Mouse (Mus musculus) layer of hippocampus, adult 11-12 months (tissue): ENCODE results near the gene Gpr65.
A peak's percentile ranks its signal among the peaks of the same experiment; 100 is the strongest.

Experiments used
- DNase-seq: peaks from one replicate; pipeline ENCODE4 v3.0.0; 2022; ENCODE audit warnings: low spot score

The Gpr65 gene

DNA sequence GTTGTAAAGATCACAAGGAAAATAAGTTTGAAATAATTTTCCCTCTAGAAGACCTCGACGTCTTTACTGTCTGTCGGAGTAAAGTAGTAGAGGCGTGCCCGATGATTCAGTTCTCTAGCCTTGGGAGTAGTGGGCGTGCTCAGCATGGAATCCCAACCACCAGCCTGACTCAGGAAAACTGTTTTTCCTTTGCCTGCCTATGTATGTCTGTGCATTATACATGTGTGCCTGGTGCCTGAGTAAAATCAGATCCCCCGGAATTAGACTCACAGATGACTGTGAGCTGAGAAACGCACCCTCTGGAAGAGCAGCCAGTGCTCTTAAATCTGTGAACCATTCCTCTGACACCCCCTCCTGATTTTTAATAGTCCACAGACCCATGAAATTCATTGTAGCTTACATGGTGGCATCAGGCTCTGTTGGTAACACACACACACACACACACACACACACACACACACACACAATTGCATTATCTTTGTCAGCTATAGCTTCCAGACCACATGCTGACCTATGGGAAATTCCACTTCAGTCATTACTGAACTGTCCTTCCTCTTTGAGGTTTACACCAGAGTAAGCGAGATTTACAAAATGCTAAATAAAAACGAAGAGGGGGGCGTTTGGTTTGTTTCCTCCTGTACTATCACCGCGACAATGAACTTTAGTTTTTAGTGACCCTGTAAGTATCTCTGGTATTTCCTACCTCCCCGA is 14.5 kb downstream of the Gpr65 start:
- DNase-seq, result no peak

DNA sequence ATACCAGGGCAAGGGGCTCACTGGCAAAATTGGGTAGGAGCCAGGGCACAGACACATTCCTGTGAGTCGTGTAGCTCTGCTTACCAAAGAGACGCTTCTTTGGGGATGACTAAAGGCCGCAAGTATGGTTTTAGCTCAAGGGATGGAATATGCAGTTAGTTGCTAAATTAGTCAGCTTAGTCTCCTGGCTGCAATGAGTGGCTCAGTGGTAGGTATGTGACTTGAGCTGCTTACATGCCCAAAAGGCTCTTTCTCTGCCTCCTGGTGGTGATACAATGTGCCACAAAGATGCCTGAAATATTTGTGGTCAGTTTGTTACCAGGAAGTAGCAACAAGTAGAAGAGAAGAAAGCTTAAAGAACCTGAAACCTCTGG is 15.0 kb downstream of the Gpr65 start:
- DNase-seq, result no peak

DNA sequence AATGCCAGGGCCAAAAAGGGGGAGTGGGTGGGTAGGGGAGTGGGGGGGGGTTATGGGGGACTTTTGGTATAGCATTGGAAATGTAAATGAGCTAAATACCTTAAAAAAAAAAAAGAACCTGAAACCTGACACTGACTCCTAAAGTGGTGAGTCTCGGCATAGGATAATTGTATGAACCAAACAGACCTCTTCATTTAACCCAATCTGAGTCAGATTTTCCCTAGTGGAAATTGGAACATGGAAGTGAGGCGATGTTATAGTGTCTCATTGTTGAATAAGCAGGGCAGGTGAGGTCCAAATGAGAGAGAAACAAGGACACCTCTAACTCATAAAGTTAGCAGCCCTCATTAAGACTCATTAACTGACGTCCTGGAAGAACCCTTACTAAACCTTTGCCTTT is 16.0 kb downstream of the Gpr65 start:
- DNase-seq, result no peak

DNA sequence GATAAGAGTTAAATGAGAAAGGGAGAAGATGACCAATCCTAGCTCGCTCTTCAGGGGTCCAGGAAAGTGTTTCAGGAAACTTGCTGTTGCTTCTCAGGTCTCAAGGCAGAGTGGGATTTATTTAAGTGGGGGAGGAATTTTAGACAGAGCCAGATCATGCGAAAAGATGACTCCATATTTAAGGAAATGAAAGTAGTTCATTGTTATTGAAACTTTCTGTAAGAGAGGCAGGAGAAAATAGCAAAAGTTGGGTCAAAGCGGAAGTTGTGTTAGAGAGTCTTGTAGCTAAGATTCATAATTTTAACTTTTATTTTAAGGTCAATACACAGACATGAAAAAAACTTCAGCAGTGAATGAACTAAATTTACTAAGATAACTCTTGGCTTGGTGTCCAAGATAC is 22.0 kb downstream of the Gpr65 start:
- DNase-seq, result no peak

DNA sequence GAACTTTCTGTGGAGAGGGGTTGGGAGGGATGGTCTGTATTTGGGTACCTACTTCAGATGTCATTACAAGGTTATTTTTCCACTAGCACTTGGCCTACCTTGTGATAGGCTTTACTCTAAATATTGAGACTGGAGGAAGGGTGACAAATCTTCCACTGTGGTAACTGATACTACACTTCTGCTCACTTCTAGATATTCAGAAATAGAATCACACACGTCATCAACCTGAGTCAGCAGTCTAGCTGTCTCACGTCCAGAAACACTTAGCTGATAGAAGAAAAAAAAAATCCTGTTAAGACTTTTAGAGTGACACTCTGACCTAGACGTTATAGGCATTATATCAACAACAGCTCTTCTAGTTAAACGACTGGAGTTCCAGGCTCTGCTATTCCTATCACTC is 23.8 kb downstream of the Gpr65 start:
- DNase-seq, result no peak

DNA sequence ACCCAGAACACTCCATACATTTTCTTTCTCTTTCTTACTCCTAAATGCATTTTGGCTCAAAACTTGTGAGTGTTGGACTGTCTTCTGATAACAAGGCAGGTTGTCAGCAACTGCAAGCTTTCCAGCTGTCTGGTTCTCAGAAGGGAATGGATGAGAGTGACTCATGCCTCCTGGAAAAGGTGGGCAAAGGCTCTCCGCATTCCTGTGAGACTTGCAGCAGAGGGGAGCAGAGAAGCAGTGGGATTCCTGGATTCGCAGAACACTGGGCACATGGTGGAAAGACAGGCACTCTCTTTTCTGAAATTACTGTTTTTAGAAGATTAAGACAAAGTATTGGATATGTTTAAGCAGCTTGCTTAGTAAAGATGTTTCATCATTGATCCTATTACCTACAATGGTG is 25.8 kb downstream of the Gpr65 start:
- no peak for DNase-seq

DNA sequence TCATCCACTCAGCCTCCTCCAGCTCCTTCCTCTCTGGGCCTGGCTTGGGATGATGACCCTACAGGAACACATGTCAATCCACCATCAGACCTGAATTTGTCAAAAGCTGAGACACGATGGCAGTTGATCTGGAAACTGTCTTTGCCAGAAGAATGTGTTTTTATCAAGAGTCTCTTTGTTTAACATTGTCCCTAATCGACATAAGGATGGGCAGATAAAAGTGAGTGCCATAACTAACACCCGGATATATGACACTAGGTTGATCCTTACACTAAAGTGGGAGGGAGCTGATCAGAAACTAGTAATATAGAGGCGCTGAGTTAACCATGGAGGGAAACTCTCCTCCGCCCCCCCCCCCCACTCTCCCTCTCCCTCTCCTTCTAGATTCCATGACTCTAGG is 33.5 kb downstream of the Gpr65 start:
- no peak for DNase-seq

DNA sequence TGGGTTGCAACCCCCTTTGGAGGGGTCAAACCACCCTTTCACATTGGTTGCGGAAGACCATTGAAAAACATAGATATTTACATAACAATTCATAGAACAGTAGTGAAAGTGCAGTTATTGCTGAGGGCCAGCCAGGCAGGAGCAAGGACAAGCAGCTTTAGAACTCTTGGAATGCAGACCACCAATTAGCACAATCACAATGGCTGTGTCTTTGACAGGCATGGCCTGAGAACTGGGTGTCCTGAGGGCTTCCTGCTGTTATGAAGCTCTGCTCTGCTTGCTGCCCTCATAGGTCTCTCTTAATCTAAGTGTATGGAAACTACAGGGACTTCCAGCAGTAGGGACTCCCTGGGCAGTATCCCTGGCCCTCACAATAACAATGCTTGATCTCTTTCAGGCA is 34.6 kb downstream of the Gpr65 start:
- DNase-seq, result no peak

DNA sequence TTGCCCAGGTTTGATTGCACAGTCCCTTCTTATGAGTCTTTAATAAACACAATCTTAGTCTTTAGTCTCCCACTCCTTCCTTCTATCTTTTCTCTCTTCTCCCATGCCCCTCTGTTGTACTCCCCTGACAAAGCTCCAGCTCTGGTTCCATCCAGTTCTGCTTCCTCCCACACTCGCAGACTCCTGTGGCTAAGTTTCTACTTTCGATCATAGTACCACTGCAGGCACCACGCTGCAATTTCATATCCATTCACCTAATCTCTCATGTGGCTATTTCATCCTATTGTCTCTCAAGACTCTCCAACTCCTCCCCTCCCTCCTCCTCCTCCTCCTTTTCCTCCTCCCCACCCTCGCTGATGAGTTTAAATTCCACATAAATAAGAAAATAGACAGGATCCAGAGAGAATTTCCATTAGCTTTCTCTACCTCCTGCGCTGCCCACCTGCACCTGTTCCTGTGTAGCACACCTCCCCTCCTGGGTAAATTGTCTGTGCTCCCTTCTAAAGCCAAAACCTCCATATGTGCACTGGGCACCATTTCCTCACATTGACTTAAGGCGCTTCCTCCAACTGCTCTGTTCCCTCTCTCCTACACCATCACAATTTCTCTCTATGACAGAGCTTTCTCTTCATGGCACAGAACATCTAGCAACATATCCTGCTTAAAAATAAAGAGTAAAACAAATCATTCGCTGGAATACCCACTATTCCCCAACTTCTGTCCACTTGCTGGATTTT is 38.9 kb downstream of the Gpr65 start:
- peak; percentile 25 for DNase-seq

DNA sequence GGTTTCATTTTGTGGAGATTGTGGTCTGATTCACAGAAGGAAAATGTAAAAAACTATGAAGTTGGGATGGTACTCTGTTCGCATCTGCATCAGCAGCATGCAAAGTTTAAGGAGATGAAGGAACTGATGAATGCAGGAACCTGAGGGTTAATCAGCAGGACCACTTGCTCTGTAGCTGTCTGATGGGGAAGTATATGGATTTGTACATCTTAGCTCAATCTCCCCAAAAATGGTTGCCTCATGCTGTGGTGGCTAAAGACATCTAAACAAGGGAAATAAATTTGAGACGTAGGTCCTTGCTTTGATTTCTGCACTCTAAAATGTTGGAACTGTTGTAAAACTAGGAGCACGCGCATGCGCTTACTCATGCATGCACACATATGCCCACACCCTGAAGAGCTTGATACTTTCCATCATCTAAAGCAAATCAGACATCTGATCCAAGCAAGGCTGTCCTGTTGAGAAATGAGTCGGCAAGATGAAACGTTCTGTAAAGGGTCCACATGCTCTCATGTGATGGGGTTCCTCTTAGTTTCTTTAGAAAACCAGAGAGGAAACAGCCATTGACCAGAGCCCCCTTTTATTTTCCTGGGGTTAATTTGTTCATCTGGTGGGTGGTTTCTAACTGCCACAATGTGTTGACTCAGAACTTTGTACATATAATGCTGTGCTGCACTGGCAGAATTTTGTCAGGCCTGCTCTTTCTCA is 43.1 kb downstream of the Gpr65 start:
- DNase-seq, result no peak

DNA sequence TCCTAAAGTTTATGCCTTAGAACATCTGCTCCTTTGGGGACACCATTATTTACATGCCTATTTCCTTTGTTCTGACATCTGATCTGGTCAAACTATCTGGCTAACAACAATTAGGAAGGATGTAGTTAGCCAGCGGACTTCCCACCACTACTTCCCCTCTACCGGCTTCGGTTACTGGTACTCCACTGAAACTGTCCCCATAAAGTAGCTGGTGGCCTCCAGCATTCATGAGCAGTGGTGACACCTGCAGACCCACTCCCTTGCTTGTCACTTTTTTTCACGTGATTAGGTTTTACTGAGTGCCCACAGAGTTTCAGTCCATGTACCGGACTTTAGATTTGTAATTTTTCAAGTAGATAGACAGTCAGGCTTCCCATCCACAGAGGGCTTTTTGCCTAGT is 47.5 kb downstream of the Gpr65 start:
- no peak for DNase-seq

DNA sequence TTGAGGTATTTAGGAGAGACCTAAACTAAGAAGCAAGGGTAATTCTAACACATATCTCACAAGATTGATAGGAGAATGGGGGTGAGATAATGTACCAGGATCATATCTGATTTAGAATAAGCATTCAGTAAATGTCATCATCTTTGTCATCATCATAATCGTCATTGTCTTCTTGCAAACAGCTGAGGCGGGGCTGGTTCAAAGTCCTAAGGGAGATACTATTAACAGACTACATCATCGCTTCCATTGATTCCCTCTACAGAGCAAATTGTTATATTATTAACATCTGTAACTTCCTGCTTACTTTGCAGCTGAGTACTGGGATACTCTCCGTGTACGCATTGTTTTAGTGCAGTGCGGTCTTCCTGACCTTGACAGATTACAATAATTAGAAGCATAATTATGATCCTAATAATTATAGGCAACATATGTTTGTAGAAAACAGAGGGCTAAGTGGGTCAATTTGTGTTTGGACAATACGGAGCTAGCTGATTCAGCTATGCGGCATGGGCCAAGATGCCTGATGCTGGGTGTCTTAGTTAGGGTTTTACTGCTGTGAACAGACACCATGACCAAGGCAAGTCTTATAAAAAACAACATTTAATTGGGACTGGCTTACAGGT is 49.4 kb downstream of the Gpr65 start:
- DNase-seq, result no peak

DNA sequence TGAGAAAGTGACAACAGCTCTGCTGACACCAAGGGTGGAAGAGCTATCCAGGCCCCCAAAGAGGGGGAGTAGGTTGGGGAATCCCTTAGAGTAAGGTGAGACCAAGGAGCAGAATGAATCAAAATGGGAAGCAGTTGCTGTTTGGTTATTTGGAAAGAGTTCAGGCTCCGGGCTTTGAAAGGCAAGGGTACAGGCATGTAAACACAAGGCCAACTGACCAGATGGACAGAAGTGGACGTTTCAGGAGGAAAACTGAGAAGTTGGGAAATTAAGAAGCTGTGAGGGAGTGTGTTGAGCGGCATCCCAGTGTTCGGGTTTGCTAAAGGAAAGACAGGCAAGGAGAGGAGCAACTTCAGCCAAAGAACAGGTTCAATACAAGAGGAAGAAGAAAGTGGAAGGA is 54.0 kb downstream of the Gpr65 start:
- DNase-seq, result no peak

DNA sequence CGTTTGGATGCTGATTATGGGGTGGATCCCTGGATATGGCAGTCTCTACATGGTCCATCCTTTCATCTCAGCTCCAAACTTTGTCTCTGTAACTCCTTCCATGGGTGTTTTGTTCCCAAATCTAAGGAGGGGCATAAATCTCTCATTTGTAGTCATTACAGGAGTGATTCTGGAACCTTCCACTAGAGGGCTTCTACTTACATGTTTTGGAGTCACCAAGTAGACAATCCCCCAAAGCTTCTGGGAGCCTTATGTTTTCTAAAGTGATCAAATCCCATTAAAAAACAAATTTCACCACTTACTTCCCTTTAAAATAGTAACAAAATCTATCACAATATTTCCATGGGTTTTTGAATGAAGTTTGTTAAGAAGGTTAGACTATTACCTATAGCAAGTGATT is 55.7 kb downstream of the Gpr65 start:
- DNase-seq, result peak; percentile 62
